Mouse (Mus musculus) left cerebral cortex, postnatal 10 days (tissue): ENCODE measurements at regions not wholly inside any gene's neighbourhood (a gene's known extent, or its start where the extent isn't known, plus 50 kb on each side); places are given as distances from the start of the nearest gene placed in this dataset.

Experiments
- DNase-seq, 2 experiments: peaks; one replicate each; pipeline ENCODE4 v3.0.0; 2021 to 2022; ENCODE audit warnings: low spot score in 2 of 2, mixed read lengths in 1 of 2; ENCODE audit errors: extremely low spot score in 1 of 2
- intact Hi-C: fragments of 180-260 bp; cut with DNase I; formaldehyde crosslinking; loops from one replicate; pipeline ENCODE4 v1.15.1; 2025

DNA sequence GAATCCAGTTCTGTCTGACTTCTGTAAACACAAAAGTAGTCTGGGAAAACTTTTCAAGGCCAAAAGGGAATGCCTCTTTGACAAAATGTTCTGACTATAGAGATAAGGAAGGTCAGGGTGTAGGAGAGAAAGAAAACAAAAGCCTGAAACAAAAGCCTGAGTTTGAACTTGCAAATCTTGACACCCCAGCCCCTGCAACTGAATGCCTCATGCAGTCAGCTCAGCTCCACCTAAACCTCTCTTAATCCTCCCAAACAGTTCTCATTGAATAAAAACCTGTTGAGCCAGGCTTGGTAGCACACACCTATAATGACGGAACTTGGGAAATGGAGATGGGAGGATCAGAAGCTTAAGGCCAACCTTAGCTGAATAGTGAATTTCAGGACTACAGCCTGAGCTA, 116.1 kb downstream of the Gpbp1 start:
- intact Hi-C loops = no loop called here
- no peak for DNase-seq
